Mouse (Mus musculus) heart, embryonic 10.5 days (tissue): ENCODE measurements around the gene Olfr881. TPM values are rescaled to one million over a fixed set of nuclear protein-coding genes. Genes with fewer than 3 reads are reported as not detected.

Source experiments
- DNase-seq: peaks from one replicate; pipeline ENCODE4 v3.0.0-alpha.2; 2017; ENCODE audit warnings: low spot score
- H3K27ac ChIP-seq: fragments of 300-500 bp; sonication (generic); 2 replicates; pipeline ENCODE4 v1.5.1; 2016; ENCODE audit warnings: mild to moderate bottlenecking
- H3K27me3 ChIP-seq: fragments of 300-500 bp; sonication (generic); 2 replicates; pipeline ENCODE4 v1.6.1; 2016; ENCODE audit warnings: mild to moderate bottlenecking; ENCODE audit not compliant: poor library complexity, insufficient read depth, severe bottlenecking
- H3K36me3 ChIP-seq: fragments of 300-500 bp; sonication (generic); 2 replicates; pipeline ENCODE4 v1.6.1; 2016; ENCODE audit warnings: mild to moderate bottlenecking, moderate library complexity
- H3K4me1 ChIP-seq: fragments of 300-500 bp; sonication (generic); 2 replicates; pipeline ENCODE4 v1.6.1; 2016; ENCODE audit warnings: mild to moderate bottlenecking
- H3K4me3 ChIP-seq: fragments of 300-500 bp; sonication (generic); 2 replicates; pipeline ENCODE4 v1.5.1; 2016; ENCODE audit warnings: mild to moderate bottlenecking, moderate library complexity
- H3K9me3 ChIP-seq: fragments of 300-500 bp; sonication (generic); 2 replicates; pipeline ENCODE4 v1.6.1; 2016; ENCODE audit warnings: mild to moderate bottlenecking, moderate library complexity
- WGBS: fragments of 180-500 bp; shearing (Covaris S2); methylation state at CpG from one replicate; pipeline ENCODE4 v1.1.7; 2016; 5-methylcytosine and 5-hydroxymethylcytosine counted together
- polyA plus RNA-seq: library from polyadenylated mRNA; unstranded; fragments of >200 nt; fragmentation: Nextera tagmentation; extraction: Ambion mirVana; gene quantifications from 2 replicates; pipeline ENCODE4 v1.2.1, GENCODE M21; 2016

The Olfr881 gene
- not detected in 2 replicates for polyA plus RNA-seq

GRCm38 (mm10) chr9:37991525-37991924 is at the start of gene Olfr881:
Olfr881 (plus strand) TSS chr9:37991825.
- no peak within 1 kb of the TSS for H3K27ac ChIP-seq

GRCm38 (mm10) chr9:37998581-37999204 is 7.1 kb downstream of the Olfr881 start:
- no peaks in the 10 kb centered on the region for H3K27me3 ChIP-seq
- no peaks in the 10 kb centered on the region for H3K36me3 ChIP-seq
- no peak for DNase-seq
- H3K27ac ChIP-seq: no peak overlapping the region
- no peak overlapping the region for H3K4me3 ChIP-seq
- WGBS: 41% methylated on average over 2 of the region's 2 CpGs
- no peaks in the 10 kb centered on the region for H3K4me1 ChIP-seq
- no peaks in the 10 kb centered on the region for H3K9me3 ChIP-seq

More at GRCm38 (mm10) chr9:37991525-37991924, at the start of gene Olfr881:
- Histone ChIP-seq H3K36me3 (no peaks in the 10 kb centered on the region), H3K9me3 (no peaks in the 10 kb centered on the region), H3K4me1 (no peaks in the 10 kb centered on the region), H3K27me3 (no peaks in the 10 kb centered on the region), H3K4me3 (no peak within 1 kb of the TSS)
- DNase-seq: no peak

- H3K36me3 ChIP-seq: no peaks in the 10 kb centered on the region
- no peaks in the 10 kb centered on the region for H3K4me1 ChIP-seq
- no peak for DNase-seq
- no peaks in the 10 kb centered on the region for H3K9me3 ChIP-seq
- H3K27me3 ChIP-seq: no peaks in the 10 kb centered on the region
- 38% methylated on average over 1 of the region's 1 CpGs for WGBS
- H3K27ac ChIP-seq: no peak overlapping the region
- no peak overlapping the region for H3K4me3 ChIP-seq
These were observed 8.4 kb downstream of the Olfr881 start for GRCm38 (mm10) chr9:38000021-38000420.

GRCm38 (mm10) chr9:38025508-38025907 is 33.9 kb downstream of the Olfr881 start, which contains the start of gene Olfr883:
Olfr883 (plus strand) TSS chr9:38025808.
- Histone ChIP-seq H3K27me3 (no peaks in the 10 kb centered on the region), H3K9me3 (no peaks in the 10 kb centered on the region), H3K4me3 (no peak within 1 kb of the TSS), H3K27ac (no peak within 1 kb of the TSS), H3K36me3 (no peaks in the 10 kb centered on the region), H3K4me1 (no peaks in the 10 kb centered on the region)
- WGBS: 82% methylated on average over 1 of the region's 1 CpGs
- no peak for DNase-seq

Other genes starting within 250 kb of the Olfr881 start
- gene Olfr874, start 246.7 kb upstream of the Olfr881 start, polyA plus RNA-seq: not detected in 2 replicates
- not detected in 2 replicates for gene Olfr875, start 220.0 kb upstream of the Olfr881 start, polyA plus RNA-seq
- not detected in 2 replicates for gene Olfr876, start 188.8 kb upstream of the Olfr881 start, polyA plus RNA-seq
- not detected in 2 replicates for gene Olfr877, start 137.6 kb upstream of the Olfr881 start, polyA plus RNA-seq
- not detected in 2 replicates for gene Olfr145, start 95.1 kb upstream of the Olfr881 start, polyA plus RNA-seq
- gene Olfr878, start 74.0 kb upstream of the Olfr881 start, polyA plus RNA-seq: not detected in 2 replicates
- gene Olfr883, start 34.0 kb downstream of the Olfr881 start, polyA plus RNA-seq: not detected in 2 replicates
- not detected in 2 replicates for gene Olfr884, start 54.7 kb downstream of the Olfr881 start, polyA plus RNA-seq
- not detected in 2 replicates for gene Olfr885, start 69.5 kb downstream of the Olfr881 start, polyA plus RNA-seq
- not detected in 2 replicates for gene Olfr887, start 92.2 kb downstream of the Olfr881 start, polyA plus RNA-seq
- gene Olfr888, start 116.3 kb downstream of the Olfr881 start, polyA plus RNA-seq: not detected in 2 replicates
- 0.05 and 0.19 TPM in 2 replicates for gene Olfr889, start 123.4 kb downstream of the Olfr881 start, polyA plus RNA-seq
- gene Olfr890, start 150.7 kb downstream of the Olfr881 start, polyA plus RNA-seq: not detected in 2 replicates
- gene Olfr891, start 189.0 kb downstream of the Olfr881 start, polyA plus RNA-seq: not detected in 2 replicates
- not detected in 2 replicates for gene Olfr893, start 216.5 kb downstream of the Olfr881 start, polyA plus RNA-seq
- gene Olfr894, start 226.2 kb downstream of the Olfr881 start, polyA plus RNA-seq: not detected in 2 replicates